Mouse (Mus musculus) embryonic facial prominence, embryonic 12.5 days (tissue): ENCODE measurements around the gene Pdik1l. TPM values are rescaled to one million over a fixed set of nuclear protein-coding genes. Genes with fewer than 3 reads are reported as not detected.

ENCODE experiments used
- ATAC-seq: fragments of 200-750 bp; cut with Nextera tagmentation; 2 replicates; pipeline ENCODE4 v1.8.0; 2017; ENCODE audit not compliant: insufficient number of reproducible peaks, insufficient read depth, low FRiP score, low TSS enrichment
- H3K27ac ChIP-seq: fragments of 300-500 bp; sonication (generic); 2 replicates; pipeline ENCODE4 v1.5.1; 2016; ENCODE audit warnings: mild to moderate bottlenecking
- H3K27me3 ChIP-seq: fragments of 300-500 bp; sonication (generic); 2 replicates; pipeline ENCODE4 v1.6.1; 2016; ENCODE audit warnings: mild to moderate bottlenecking, moderate library complexity
- H3K36me3 ChIP-seq: fragments of 300-500 bp; sonication (generic); 2 replicates; pipeline ENCODE4 v1.6.1; 2016; ENCODE audit warnings: mild to moderate bottlenecking
- H3K4me1 ChIP-seq: fragments of 300-500 bp; sonication (generic); 2 replicates; pipeline ENCODE4 v1.6.1; 2016
- H3K4me2 ChIP-seq: fragments of 300-500 bp; sonication (generic); replicated peaks from 2 replicates; pipeline ENCODE4 v1.6.1; 2016; ENCODE audit warnings: mild to moderate bottlenecking, moderate library complexity
- H3K4me3 ChIP-seq: fragments of 300-500 bp; sonication (generic); 2 replicates; pipeline ENCODE4 v1.5.1; 2016; ENCODE audit warnings: mild to moderate bottlenecking
- H3K9ac ChIP-seq: fragments of 300-500 bp; sonication (generic); 2 replicates; pipeline ENCODE4 v1.6.1; 2016; ENCODE audit warnings: mild to moderate bottlenecking, moderate library complexity
- H3K9me3 ChIP-seq: fragments of 300-500 bp; sonication (generic); 2 replicates; pipeline ENCODE4 v1.6.1; 2016; ENCODE audit warnings: mild to moderate bottlenecking, moderate library complexity
- WGBS: fragments of 180-500 bp; shearing (Covaris S2); methylation state at CpG from one replicate; pipeline ENCODE4 v1.1.7; 2016; 5-methylcytosine and 5-hydroxymethylcytosine counted together
- polyA plus RNA-seq: library from polyadenylated mRNA; unstranded; fragments of >200 nt; fragmentation: Nextera tagmentation; extraction: Ambion mirVana; gene quantifications from 2 replicates; pipeline ENCODE4 v1.2.1, GENCODE M21; 2016

Gene Pdik1l
- polyA plus RNA-seq, 1 experiment from 2014 or later = 24.8 TPM

DNA sequence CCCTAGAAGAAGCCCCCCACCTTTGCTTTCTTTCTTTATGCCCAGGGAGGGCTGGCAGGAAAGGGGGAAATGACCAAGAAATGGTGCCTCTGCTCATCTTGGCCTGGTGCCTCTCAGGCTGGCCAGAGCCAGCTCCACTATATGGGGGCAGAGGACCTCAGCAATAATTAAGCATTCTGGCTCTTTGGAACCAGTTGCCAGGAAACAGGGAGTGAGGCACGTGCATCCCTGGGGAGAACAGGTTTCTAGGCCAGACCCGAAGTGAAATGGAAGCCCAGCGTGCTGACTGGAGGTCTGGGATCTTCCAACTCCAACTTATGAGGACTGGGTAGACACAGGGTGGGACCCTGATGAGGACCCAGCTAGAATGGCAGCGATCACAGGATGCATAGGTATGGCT, 41.4 kb downstream of the Pdik1l start:
- no peak overlapping the region for H3K27ac ChIP-seq
- peaks cover 32% of the 10 kb centered on the region for H3K4me1 ChIP-seq
- WGBS = 36% methylated on average over 4 of the region's 4 CpGs

DNA sequence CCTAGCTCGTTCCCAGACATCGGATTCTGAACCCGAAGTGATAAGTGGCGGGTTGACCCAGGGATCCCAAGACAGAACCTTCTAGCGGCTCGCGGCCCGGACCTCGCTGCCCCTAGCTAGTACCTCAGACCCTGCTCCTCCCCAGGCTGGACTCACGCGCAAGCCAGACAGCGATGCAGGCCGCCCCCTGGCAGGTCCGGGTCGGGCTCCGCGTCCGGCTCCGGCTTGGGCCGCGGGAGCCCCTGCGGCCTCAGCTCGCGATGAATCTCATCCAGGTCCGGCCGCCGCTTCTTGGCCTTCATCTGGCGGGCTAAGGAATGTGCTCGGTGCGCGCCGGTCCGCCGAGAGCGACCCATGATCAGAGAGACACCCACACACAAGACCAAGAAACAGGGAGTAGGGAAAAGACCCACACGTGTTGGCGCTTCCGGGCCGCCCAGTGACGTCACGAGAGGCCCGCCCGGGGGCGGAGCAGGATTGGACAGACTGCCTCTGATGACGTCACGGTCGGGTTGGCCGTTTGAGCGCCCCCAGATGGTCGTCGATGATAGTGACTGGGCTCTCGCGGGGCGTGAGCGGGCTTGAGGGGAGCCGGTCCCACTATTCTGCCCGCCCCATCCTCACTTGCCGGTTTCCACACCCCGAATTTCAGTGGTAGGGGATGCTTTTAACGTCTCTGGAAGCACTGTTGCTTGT, 42.4 kb downstream of the Pdik1l start, which contains the start of gene Zfp593:
Gene Zfp593, minus strand, starts transcription at position 445 of the 696 bp plus-strand sequence.
- Histone ChIP-seq H3K4me2 (peak within 1 kb of the TSS; percentile 93), H3K9ac (peak within 1 kb of the TSS; percentile 70), H3K36me3 (no peaks in the 10 kb centered on the region), H3K27ac (no peak within 1 kb of the TSS), H3K27me3 (peaks cover 41% of the 10 kb centered on the region), H3K9me3 (no peaks in the 10 kb centered on the region), H3K4me1 (peaks cover 25% of the 10 kb centered on the region), H3K4me3 (peak within 1 kb of the TSS; percentile 70)
- under 1% methylated on average over 60 of the region's 60 CpGs for WGBS
- ATAC-seq = no peak

More for the DNA sequence above, 41.4 kb downstream of the Pdik1l start:
- peaks cover 51% of the 10 kb centered on the region for H3K27me3 ChIP-seq
- no peaks in the 10 kb centered on the region for H3K36me3 ChIP-seq
- H3K4me2 ChIP-seq = peak overlapping the region; percentile 93; the same call in 1 of the 2 replicates
- no peak overlapping the region for H3K9ac ChIP-seq
- no peak overlapping the region for H3K4me3 ChIP-seq
- ATAC-seq = no peak
- no peaks in the 10 kb centered on the region for H3K9me3 ChIP-seq

DNA sequence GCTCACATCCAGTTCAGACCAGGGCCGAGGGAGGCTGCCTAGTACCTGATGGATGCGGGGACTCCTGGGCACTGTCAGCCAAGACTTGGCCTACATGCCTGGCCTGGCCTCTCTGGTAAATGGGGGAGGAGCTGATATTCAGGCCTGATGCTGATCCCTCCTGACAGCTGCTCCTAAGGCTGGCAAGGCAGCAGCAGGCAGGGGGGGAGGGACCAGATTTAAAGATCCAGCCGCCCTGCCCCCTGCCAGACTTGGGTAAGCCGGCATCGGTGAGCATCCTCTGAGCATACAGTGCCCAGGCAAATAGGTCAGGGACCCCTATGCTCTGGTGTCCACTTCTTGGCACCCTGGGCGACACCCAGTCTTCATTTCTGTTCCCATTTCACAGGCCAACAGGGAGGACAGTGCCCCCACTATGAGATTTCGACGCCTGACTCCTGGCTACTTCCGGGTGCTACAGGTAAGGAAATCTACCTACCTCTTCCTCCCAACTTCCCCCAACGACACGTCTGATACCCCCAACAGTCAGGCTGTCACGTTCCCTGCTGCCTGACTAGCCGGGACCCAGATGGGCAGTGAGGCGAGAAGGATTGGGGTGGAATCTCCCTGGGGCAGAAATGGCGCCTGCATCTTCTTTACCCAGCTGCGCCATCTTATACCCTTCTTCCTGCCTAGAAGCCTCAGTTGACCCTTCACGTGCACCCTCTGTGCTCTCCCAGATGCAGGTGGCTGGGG, 44.0 kb downstream of the Pdik1l start, which contains the start of gene E130218I03Rik:
Gene E130218I03Rik, plus strand, starts transcription at position 147 of the 735 bp plus-strand sequence.
- no peak for ATAC-seq
- Histone ChIP-seq H3K27ac (no peak within 1 kb of the TSS), H3K36me3 (no peaks in the 10 kb centered on the region), H3K9me3 (no peaks in the 10 kb centered on the region), H3K27me3 (peaks cover 29% of the 10 kb centered on the region), H3K4me3 (peak within 1 kb of the TSS; percentile 70), H3K4me2 (peak within 1 kb of the TSS; percentile 93), H3K9ac (no peak within 1 kb of the TSS; the same call in 1 of the 2 replicates), H3K4me1 (peaks cover 20% of the 10 kb centered on the region)
- 82% methylated on average over 17 of the region's 17 CpGs for WGBS

- Histone ChIP-seq H3K4me1 (peaks cover 4% of the 10 kb centered on the region; the same call in 1 of the 2 replicates), H3K27ac (no peak overlapping the region), H3K36me3 (no peaks in the 10 kb centered on the region), H3K9ac (no peak overlapping the region), H3K27me3 (peaks cover 21% of the 10 kb centered on the region), H3K9me3 (no peaks in the 10 kb centered on the region), H3K4me3 (0 out of 2 replicates have a peak overlapping the region, but pooled peaks have one; percentile 28), H3K4me2 (peak overlapping the region; percentile 42)
- WGBS = 14% methylated on average over 10 of the region's 10 CpGs
- no peak for ATAC-seq
Measured at GRCm38 (mm10) chr4:134238686-134239085, 49.0 kb downstream of the Pdik1l start.

DNA sequence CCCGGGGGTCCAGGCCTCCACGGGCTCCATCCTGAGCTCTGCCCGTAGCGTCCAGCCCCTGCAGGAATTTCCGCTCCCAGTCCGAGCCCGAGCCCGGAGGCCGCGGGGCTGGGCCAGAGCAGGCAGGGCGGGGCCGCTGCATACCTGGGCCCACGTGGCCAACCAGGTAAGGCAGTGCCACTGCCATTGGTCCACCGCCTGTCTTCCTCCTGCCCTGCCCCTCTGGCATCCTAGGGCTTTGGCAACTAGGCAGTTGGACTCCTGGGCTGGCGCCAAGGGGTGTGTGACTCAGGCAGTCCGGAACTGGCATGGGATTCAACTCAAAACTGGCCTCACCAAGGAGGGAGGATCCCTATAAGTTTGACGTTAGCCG, 49.4 kb downstream of the Pdik1l start, which contains the start of gene Cnksr1:
Gene Cnksr1, minus strand, starts transcription at position 121 of the 373 bp plus-strand sequence.
- ATAC-seq = peak; percentile 62; the same call in 1 of the 2 replicates
- Histone ChIP-seq H3K9me3 (no peaks in the 10 kb centered on the region), H3K27ac (no peak within 1 kb of the TSS), H3K4me1 (peaks cover 4% of the 10 kb centered on the region; the same call in 1 of the 2 replicates), H3K4me3 (peak within 1 kb of the TSS; percentile 28), H3K4me2 (peak within 1 kb of the TSS; percentile 42), H3K27me3 (peaks cover 21% of the 10 kb centered on the region), H3K9ac (no peak within 1 kb of the TSS), H3K36me3 (no peaks in the 10 kb centered on the region)
- 1% methylated on average over 18 of the region's 18 CpGs for WGBS

- peaks cover 21% of the 10 kb centered on the region for H3K27me3 ChIP-seq
- no peak for ATAC-seq
- H3K4me1 ChIP-seq = peaks cover 4% of the 10 kb centered on the region; the same call in 1 of the 2 replicates
- peak overlapping the region; percentile 42 for H3K4me2 ChIP-seq
- H3K4me3 ChIP-seq = peak overlapping the region; percentile 28
- 18% methylated on average over 19 of the region's 19 CpGs for WGBS
- H3K9me3 ChIP-seq = no peaks in the 10 kb centered on the region
- H3K27ac ChIP-seq = no peak overlapping the region
- no peak overlapping the region for H3K9ac ChIP-seq
- no peaks in the 10 kb centered on the region for H3K36me3 ChIP-seq
Measured at GRCm38 (mm10) chr4:134237582-134238278, 50.0 kb downstream of the Pdik1l start.

DNA sequence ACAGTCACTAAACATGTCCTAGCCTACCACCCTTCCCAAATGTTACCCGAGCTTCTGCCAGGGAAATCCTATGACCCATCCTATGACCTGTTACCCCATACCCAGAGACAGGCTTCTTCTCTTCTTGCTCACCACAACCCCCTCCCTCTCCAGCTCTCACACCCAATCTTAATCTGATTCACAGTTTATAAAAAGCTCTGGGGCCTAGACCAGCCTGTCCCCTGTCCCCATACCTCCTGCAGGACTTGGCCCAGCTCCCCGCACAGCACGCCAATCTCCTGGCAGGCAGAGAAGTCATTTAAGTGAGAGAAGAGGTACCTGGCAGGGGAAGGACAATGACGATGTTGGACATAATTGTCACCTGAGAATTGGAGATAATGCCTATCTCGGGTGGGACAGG, 52.8 kb downstream of the Pdik1l start:
- no peak overlapping the region for H3K27ac ChIP-seq
- H3K36me3 ChIP-seq = no peaks in the 10 kb centered on the region
- H3K4me2 ChIP-seq = no peak overlapping the region
- no peak overlapping the region for H3K4me3 ChIP-seq
- 78% methylated on average over 5 of the region's 5 CpGs for WGBS
- H3K4me1 ChIP-seq = peaks cover 4% of the 10 kb centered on the region; the same call in 1 of the 2 replicates
- no peaks in the 10 kb centered on the region for H3K9me3 ChIP-seq
- H3K27me3 ChIP-seq = peaks cover 21% of the 10 kb centered on the region
- H3K9ac ChIP-seq = no peak overlapping the region
- ATAC-seq = no peak

DNA sequence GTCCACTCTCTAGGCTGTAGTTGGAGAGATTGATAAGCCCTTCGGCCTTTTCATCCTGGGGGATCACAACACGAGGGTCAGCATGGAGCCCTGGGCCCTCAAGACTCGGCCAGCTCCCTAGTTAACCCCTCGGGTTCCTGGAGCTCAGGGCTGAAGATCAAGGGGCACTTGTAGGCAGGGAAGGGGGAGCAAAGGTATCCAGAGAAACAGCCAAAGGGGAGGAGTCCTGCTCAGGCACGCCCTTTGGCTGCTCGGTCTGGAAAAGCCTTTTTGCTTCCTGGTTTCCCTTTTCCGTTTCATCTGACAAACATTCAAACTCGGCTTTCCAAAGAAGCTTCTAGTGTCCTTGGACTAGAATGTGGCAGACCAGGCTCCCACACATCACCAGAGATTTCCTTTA, 57.3 kb downstream of the Pdik1l start:
- no peak overlapping the region for H3K4me2 ChIP-seq
- ATAC-seq = no peak
- no peaks in the 10 kb centered on the region for H3K27me3 ChIP-seq
- no peak overlapping the region for H3K9ac ChIP-seq
- no peaks in the 10 kb centered on the region for H3K4me1 ChIP-seq
- H3K4me3 ChIP-seq = no peak overlapping the region
- WGBS = 41% methylated on average over 8 of the region's 8 CpGs
- no peak overlapping the region for H3K27ac ChIP-seq
- H3K36me3 ChIP-seq = no peaks in the 10 kb centered on the region
- H3K9me3 ChIP-seq = no peaks in the 10 kb centered on the region

- Histone ChIP-seq H3K4me1 (no peaks in the 10 kb centered on the region), H3K27me3 (no peaks in the 10 kb centered on the region), H3K4me2 (no peak within 1 kb of the TSS), H3K36me3 (no peaks in the 10 kb centered on the region), H3K27ac (no peak within 1 kb of the TSS), H3K4me3 (no peak within 1 kb of the TSS), H3K9ac (no peak within 1 kb of the TSS), H3K9me3 (no peaks in the 10 kb centered on the region)
- no peak for ATAC-seq
- 75% methylated on average over 8 of the region's 8 CpGs for WGBS
Measured at GRCm38 (mm10) chr4:134227194-134227593, 60.5 kb downstream of the Pdik1l start, which contains the start of gene Catsper4. Catsper4 (minus strand) TSS chr4:134227383.
